Mouse (Mus musculus) bone marrow, adult 2 months (tissue): ENCODE results near the gene 2210408I21Rik. TPM values are rescaled to one million over a fixed set of nuclear protein-coding genes. Genes with fewer than 3 reads are reported as not detected.

ENCODE experiments used
- H3K27ac ChIP-seq: fragments of 200-500 bp; 2 replicates; pipeline ENCODE4 v1.5.1; 2012; ENCODE audit warnings: low read depth, mild to moderate bottlenecking, control low read depth, inconsistent platforms, low read length; ENCODE audit not compliant: control insufficient read depth, poor library complexity, insufficient read depth
- H3K4me1 ChIP-seq: fragments of 200-500 bp; 2 replicates; pipeline ENCODE4 v1.6.1; 2011; ENCODE audit warnings: low read length; ENCODE audit not compliant: control insufficient read depth, insufficient read depth
- H3K4me3 ChIP-seq: fragments of 200-500 bp; replicated peaks from 2 replicates; pipeline ENCODE3; 2011; ENCODE audit warnings: mild to moderate bottlenecking, low read depth, low read length, control low read depth; ENCODE audit not compliant: control insufficient read depth
- CTCF ChIP-seq: fragments of 200-500 bp; IDR thresholded peaks from 2 replicates; pipeline ENCODE4 v1.5.1; 2011; ENCODE audit warnings: low read length, control low read depth; ENCODE audit not compliant: control insufficient read depth, insufficient read depth
- POLR2A ChIP-seq: fragments of 200-500 bp; IDR thresholded peaks from 2 replicates; pipeline ENCODE4 v1.6.1; 2011; ENCODE audit warnings: low read depth, mild to moderate bottlenecking, control low read depth, low read length, borderline replicate concordance; ENCODE audit not compliant: control insufficient read depth
- whole genome bisulfite sequencing: fragments of 180-500 bp; shearing (Covaris S2); methylation state at CpG from one replicate; pipeline ENCODE4 v1.1.7; 2018; 5-methylcytosine and 5-hydroxymethylcytosine counted together
- polyA plus RNA-seq: library from polyadenylated mRNA; stranded (reverse); fragments of >200 nt; gene quantifications from 2 replicates; pipeline ENCODE4 v1.2.4, GENCODE M21; 2011; ENCODE audit warnings: low replicate concordance; ENCODE audit not compliant: missing spikeins, insufficient read depth, insufficient read length

The 2210408I21Rik gene
- polyA plus RNA-seq, 1 experiment = 2.0 TPM

DNA sequence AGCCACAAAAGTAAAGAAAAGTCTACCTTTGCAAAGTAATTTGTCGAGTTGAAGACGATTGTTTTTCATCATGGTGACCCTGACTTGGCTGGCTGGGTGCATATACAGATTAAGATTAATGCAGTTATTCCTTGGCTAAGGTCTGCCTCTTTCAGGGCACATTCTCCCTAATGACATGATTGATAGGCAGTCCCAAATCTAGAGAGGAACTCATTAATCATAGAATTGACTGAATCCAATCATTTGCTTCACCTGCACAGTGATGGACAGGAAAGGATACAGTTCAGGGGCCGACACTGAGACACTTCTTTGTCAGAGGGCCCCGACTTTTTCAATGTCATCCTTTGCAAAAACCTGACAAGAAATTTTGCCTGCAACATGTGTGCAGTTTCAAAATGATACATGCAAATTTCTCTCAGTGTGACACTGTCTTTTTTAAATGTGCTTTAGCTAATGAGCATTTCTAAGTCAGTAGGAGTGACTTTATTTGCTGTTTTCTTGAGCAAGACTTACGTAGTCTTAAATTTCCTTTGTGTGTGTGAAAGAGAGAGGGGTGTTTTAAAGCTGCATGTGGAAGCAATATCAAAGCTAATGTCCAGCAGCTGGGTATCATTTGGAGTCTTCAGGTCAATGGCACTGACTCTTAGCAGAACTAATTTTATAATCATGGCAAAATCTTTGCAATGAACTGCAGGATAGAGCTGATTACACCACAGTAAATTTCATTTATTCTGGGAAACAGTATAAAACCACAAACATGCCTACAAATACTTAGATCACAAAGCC lies 191.0 kb downstream of the 2210408I21Rik start:
- Histone ChIP-seq H3K4me3 (no peak overlapping the region), H3K4me1 (no peaks in the 10 kb centered on the region), H3K27ac (no peak overlapping the region)
- WGBS = 76% methylated on average over 5 of the region's 5 CpGs
- no peak for TF ChIP-seq CTCF
- no peak for TF ChIP-seq POLR2A

DNA sequence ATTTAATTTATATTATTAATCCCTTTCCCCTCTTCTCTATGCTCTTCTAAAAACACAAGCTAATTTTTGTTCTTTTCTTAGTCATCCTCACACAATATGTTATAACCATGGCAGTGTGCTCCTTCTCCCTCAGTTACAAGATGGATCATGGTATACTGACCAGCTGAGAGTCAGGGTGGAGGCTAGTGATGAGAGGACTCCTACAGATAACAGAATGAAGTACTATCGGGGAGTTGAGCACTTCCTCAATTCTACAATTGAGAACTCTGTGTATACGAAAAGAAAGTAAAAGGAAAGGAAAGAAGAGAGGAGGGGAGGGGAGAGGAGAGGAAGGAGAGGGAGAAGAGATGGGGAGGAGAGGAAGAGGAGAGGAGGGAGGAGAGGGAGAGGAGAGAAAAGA lies 206.8 kb downstream of the 2210408I21Rik start:
- Histone ChIP-seq H3K4me3 (no peak overlapping the region), H3K4me1 (no peaks in the 10 kb centered on the region), H3K27ac (no peak overlapping the region)
- WGBS = 49% methylated on average over 2 of the region's 2 CpGs
- TF ChIP-seq CTCF = no peak
- TF ChIP-seq POLR2A = no peak

DNA sequence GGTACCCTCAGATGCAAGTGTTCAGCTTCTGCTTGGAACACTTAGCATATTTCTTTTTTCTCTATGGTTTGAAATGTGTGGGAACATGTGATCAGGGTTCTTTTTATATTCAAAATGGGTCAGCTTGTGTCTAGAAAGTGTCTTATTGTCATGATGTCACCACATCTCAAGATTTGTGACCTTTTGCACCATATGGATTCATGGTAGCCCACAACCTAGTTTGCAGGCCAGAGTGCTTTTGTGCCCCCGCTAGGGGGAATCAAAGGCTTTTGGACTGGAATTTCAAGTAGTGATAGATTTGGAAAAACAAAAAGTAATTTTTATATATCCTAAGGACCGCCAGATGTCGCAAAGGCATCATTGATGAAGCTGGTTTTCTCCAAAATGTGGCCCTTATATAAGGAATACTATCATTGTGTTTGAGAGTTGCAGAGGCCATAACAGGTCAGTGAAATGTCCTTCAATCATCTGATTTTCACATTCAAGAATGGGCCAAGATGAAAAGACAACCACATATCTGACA lies 250.2 kb downstream of the 2210408I21Rik start:
- WGBS = 83% methylated on average over 3 of the region's 3 CpGs
- TF ChIP-seq POLR2A (no peak), CTCF (no peak)
- Histone ChIP-seq H3K27ac (no peak overlapping the region), H3K4me1 (no peaks in the 10 kb centered on the region), H3K4me3 (no peak overlapping the region)

DNA sequence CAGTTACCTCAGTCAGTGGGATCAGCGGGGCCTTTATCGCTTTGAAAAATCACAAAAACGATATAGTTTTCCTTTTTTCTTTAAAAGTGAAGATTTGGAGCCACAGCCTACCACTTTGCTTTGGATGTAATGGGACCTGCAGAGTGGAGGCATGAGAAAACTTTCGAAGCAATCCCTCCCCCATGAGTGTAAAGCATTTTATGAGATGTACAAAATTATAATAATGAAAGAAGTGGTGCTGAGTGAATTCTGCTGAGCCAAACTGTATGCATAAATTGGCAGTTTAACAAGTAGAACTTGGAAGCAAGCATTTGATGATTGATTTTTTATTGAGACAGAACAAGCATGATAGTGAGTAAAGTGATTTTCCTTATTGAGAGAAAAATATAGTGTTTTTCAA lies 250.7 kb downstream of the 2210408I21Rik start:
- WGBS = 83% methylated on average over 4 of the region's 4 CpGs
- no peak overlapping the region for H3K27ac ChIP-seq

DNA sequence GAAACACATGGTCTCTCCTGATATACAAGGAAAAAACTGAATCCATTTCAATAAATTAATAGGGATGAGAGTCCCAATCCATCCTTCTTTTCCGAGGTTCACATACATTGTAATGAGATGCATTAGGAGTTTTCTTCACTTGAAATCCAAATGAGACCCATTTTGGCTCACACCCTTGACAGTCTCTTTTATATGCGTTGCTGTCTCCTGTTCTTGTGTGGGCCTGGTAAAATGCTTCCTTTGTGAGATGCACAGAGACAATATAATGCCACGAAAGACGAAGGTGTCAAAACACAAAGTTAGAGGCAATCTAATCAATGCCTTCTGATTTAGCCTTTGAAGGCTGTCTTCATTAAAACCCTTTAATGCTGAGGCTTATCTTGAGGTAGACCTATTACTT lies 252.8 kb downstream of the 2210408I21Rik start:
- 77% methylated on average over 4 of the region's 4 CpGs for WGBS
- H3K4me1 ChIP-seq = no peaks in the 10 kb centered on the region
- no peak overlapping the region for H3K27ac ChIP-seq
- no peak for TF ChIP-seq CTCF
- no peak for TF ChIP-seq POLR2A
- H3K4me3 ChIP-seq = no peak overlapping the region

More for the DNA sequence above, 250.7 kb downstream of the 2210408I21Rik start:
- TF ChIP-seq CTCF = no peak
- TF ChIP-seq POLR2A = no peak
- no peaks in the 10 kb centered on the region for H3K4me1 ChIP-seq
- no peak overlapping the region for H3K4me3 ChIP-seq

DNA sequence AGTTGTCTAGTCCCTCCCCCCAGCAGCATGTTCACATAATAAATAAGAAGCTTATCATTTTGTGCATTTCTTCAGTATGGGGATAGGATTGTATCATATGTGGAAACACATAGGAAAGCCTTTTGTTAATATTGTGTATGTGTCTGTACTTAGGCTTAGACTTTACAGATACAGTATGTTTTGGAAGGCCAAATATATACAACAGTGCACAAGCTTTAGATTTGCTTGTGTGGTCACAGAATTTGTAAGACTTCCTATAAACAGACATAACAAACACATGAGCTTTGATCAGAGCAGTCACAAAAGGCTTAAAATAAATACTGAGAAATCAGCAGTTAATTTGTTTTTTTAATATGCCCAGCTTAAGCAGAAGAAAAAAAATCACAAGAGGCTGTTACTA lies 253.9 kb downstream of the 2210408I21Rik start:
- Histone ChIP-seq H3K4me1 (no peaks in the 10 kb centered on the region), H3K27ac (no peak overlapping the region), H3K4me3 (no peak overlapping the region)
- no peak for TF ChIP-seq CTCF
- TF ChIP-seq POLR2A = no peak

DNA sequence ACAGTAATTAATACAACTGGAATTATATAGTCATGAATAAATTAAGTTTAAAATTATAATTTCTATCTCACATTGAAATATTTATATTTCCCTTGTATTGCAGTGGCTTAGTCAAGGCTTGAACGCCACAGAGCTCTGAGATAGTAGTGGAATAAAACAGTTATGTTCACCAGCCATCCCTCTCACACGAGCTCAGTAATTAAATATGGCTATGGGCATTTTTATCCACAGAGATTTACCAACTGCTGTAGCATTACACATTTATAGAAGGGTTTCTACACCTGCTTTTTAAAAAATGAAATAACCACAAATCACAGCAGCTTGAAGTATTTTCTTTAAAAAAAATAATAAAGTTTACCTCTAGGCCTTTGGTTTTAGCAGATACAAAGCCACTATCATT lies 261.0 kb downstream of the 2210408I21Rik start:
- no peak for TF ChIP-seq CTCF
- no peak for TF ChIP-seq POLR2A
- H3K4me1 ChIP-seq = no peaks in the 10 kb centered on the region
- no peak overlapping the region for H3K4me3 ChIP-seq
- no peak overlapping the region for H3K27ac ChIP-seq
- WGBS = 64% methylated on average over 2 of the region's 2 CpGs

DNA sequence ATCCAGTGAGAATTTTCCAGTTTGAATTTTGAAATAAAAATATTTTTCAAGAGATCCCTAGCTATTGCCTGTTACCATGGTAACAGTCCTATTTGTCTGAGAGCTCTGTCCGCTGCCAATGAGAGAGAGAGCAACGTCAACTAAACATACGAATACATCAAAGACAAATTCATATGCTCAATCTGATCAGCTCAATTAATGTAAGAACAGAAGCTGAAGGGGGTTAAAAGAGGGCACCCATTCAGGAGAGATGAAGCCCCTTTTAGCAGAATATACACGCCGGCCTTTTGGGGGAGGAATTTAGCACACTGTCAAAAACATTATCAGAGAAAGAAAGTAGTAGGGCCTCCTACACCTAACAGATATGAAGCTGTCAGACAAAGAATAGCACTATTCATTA lies 261.6 kb downstream of the 2210408I21Rik start:
- 86% methylated on average over 5 of the region's 5 CpGs for WGBS
- H3K4me3 ChIP-seq = no peak overlapping the region
- H3K4me1 ChIP-seq = no peaks in the 10 kb centered on the region
- H3K27ac ChIP-seq = no peak overlapping the region
- TF ChIP-seq POLR2A = no peak
- no peak for TF ChIP-seq CTCF

DNA sequence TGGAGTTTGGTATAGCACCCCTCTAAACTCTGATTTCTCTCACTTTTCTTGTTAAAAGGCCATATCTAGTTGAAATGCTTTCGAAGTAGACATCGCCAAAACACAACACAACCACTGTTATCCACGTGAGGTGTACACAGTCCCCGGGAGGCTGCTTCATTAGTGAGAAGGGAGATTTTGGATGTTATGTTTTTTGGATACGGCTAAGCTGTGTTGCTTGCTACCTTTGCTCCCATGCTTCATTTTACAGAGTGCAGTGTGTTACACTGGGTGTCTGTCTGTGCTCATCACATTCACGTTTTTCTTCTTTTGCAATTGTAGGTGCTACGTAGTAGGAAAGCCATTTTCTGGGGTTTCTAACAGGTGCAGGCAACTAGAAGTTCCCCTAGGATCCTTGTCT lies 262.3 kb downstream of the 2210408I21Rik start:
- Histone ChIP-seq H3K27ac (no peak overlapping the region), H3K4me3 (no peak overlapping the region), H3K4me1 (no peaks in the 10 kb centered on the region)
- no peak for TF ChIP-seq CTCF
- TF ChIP-seq POLR2A = no peak
- WGBS = 86% methylated on average over 7 of the region's 7 CpGs
